Mouse (Mus musculus) embryonic facial prominence, embryonic 11.5 days (tissue): ENCODE results near the gene Bst2. TPM values are rescaled to one million over a fixed set of nuclear protein-coding genes. Genes with fewer than 3 reads are reported as not detected.
A peak's percentile ranks its signal among the peaks of the same experiment; 100 is the strongest.

ENCODE experiments used
- ATAC-seq: fragments of 200-750 bp; cut with Nextera tagmentation; replicated peaks from 2 replicates; pipeline ENCODE4 v1.8.0; 2017; ENCODE audit warnings: low read depth; ENCODE audit not compliant: insufficient number of reproducible peaks, low FRiP score, low TSS enrichment
- DNase-seq: peaks from one replicate; pipeline ENCODE4 v3.0.0-alpha.2; 2015; ENCODE audit warnings: low spot score
- H3K27ac ChIP-seq: fragments of 300-500 bp; sonication (generic); replicated peaks from 2 replicates; pipeline ENCODE4 v1.5.1; 2014; ENCODE audit warnings: mild to moderate bottlenecking, low read depth, low read length, control low read depth
- H3K27me3 ChIP-seq: fragments of 300-500 bp; sonication (generic); 2 replicates; pipeline ENCODE4 v1.6.1; 2014; ENCODE audit warnings: mild to moderate bottlenecking, low read length, moderate library complexity, mixed read lengths; ENCODE audit not compliant: control insufficient read depth, insufficient read depth
- H3K36me3 ChIP-seq: fragments of 300-500 bp; sonication (generic); replicated peaks from 2 replicates; pipeline ENCODE4 v1.6.1; 2014; ENCODE audit warnings: low read depth, mild to moderate bottlenecking, low read length, moderate library complexity, mixed read lengths; ENCODE audit not compliant: control insufficient read depth, insufficient read depth
- H3K4me1 ChIP-seq: fragments of 300-500 bp; sonication (generic); 2 replicates; pipeline ENCODE4 v1.6.1; 2014; ENCODE audit warnings: low read length, mixed read lengths; ENCODE audit not compliant: control insufficient read depth, insufficient read depth
- H3K4me2 ChIP-seq: fragments of 300-500 bp; sonication (generic); 2 replicates; pipeline ENCODE4 v1.6.1; 2014; ENCODE audit warnings: low read depth, mild to moderate bottlenecking, control low read depth, low read length, moderate library complexity
- H3K4me3 ChIP-seq: fragments of 300-500 bp; sonication (generic); 2 replicates; pipeline ENCODE4 v1.5.1; 2014; ENCODE audit warnings: low read depth, low read length, control low read depth
- H3K9ac ChIP-seq: fragments of 300-500 bp; sonication (generic); replicated peaks from 2 replicates; pipeline ENCODE4 v1.6.1; 2014; ENCODE audit warnings: mild to moderate bottlenecking, control low read depth, low read length
- H3K9me3 ChIP-seq: fragments of 300-500 bp; sonication (generic); replicated peaks from 2 replicates; pipeline ENCODE4 v1.6.1; 2016; ENCODE audit warnings: mild to moderate bottlenecking, low read length, inconsistent platforms, mixed read lengths; ENCODE audit not compliant: control insufficient read depth
- WGBS: fragments of 180-500 bp; shearing (Covaris S2); extraction: QIAGEN DNeasy Blood & Tissue Kit; methylation state at CpG from one replicate; pipeline ENCODE4 v1.1.7; 2014; 5-methylcytosine and 5-hydroxymethylcytosine counted together
- polyA plus RNA-seq: library from polyadenylated mRNA; unstranded; fragments of >200 nt; fragmentation: Nextera tagmentation; extraction: Ambion mirVana; gene quantifications from 2 replicates; pipeline ENCODE4 v1.2.1, GENCODE M21; 2014

The Bst2 gene
- polyA plus RNA-seq, 1 experiment from 2014 or later, result 4.3 TPM

- DNase-seq (no peak), ATAC-seq (no peak)
- H3K9me3 ChIP-seq, result no peaks in the 10 kb centered on the region
- 75% methylated on average over 9 of the region's 9 CpGs for WGBS
- no peak overlapping the region for H3K4me2 ChIP-seq
- no peak overlapping the region for H3K27ac ChIP-seq
- no peak overlapping the region for H3K9ac ChIP-seq
- H3K4me1 ChIP-seq, result no peaks in the 10 kb centered on the region; the same call in 1 of the 2 replicates
- no peaks in the 10 kb centered on the region for H3K36me3 ChIP-seq
- no peak overlapping the region for H3K4me3 ChIP-seq
- H3K27me3 ChIP-seq, result peaks cover 5% of the 10 kb centered on the region
These were observed 35.8 kb upstream of the Bst2 start for GRCm38 (mm10) chr8:71572847-71573633.

- H3K27me3 ChIP-seq, result peaks cover 5% of the 10 kb centered on the region
- DNase-seq (no peak), ATAC-seq (no peak)
- H3K4me2 ChIP-seq, result no peak overlapping the region
- no peak overlapping the region for H3K4me3 ChIP-seq
- H3K36me3 ChIP-seq, result no peaks in the 10 kb centered on the region
- WGBS, result 83% methylated on average over 2 of the region's 2 CpGs
- H3K9me3 ChIP-seq, result no peaks in the 10 kb centered on the region
- no peaks in the 10 kb centered on the region; the same call in 1 of the 2 replicates for H3K4me1 ChIP-seq
- H3K9ac ChIP-seq, result no peak overlapping the region
- no peak overlapping the region for H3K27ac ChIP-seq
These were observed 34.8 kb upstream of the Bst2 start for GRCm38 (mm10) chr8:71572077-71572476.

- H3K4me2 ChIP-seq, result peak overlapping the region; percentile 90
- H3K4me1 ChIP-seq, result no peaks in the 10 kb centered on the region; the same call in 1 of the 2 replicates
- peak overlapping the region; percentile 65 for H3K9ac ChIP-seq
- peaks cover 5% of the 10 kb centered on the region for H3K27me3 ChIP-seq
- H3K9me3 ChIP-seq, result no peaks in the 10 kb centered on the region
- ATAC-seq, result peak; percentile 85
- no peak overlapping the region; the same call in 1 of the 2 replicates for H3K27ac ChIP-seq
- DNase-seq, result peak; percentile 96
- peak overlapping the region; percentile 59 for H3K4me3 ChIP-seq
- H3K36me3 ChIP-seq, result no peaks in the 10 kb centered on the region
- 1% methylated on average over 41 of the region's 41 CpGs for WGBS
These were observed 33.2 kb upstream of the Bst2 start for GRCm38 (mm10) chr8:71570291-71570954.

GRCm38 (mm10) chr8:71569366-71570290 is 32.4 kb upstream of the Bst2 start:
- Histone ChIP-seq H3K27me3 (peaks cover 5% of the 10 kb centered on the region), H3K27ac (0 out of 2 replicates have a peak overlapping the region, but pooled peaks have one; percentile 1)
- under 1% methylated on average over 51 of the region's 51 CpGs for WGBS

GRCm38 (mm10) chr8:71568941-71569340 is 31.7 kb upstream of the Bst2 start:
- Histone ChIP-seq H3K9me3 (peaks cover 2% of the 10 kb centered on the region), H3K27me3 (peaks cover 5% of the 10 kb centered on the region), H3K4me1 (no peaks in the 10 kb centered on the region; the same call in 1 of the 2 replicates), H3K4me3 (peak overlapping the region; percentile 59), H3K36me3 (no peaks in the 10 kb centered on the region), H3K4me2 (peak overlapping the region; percentile 90), H3K27ac (no peak overlapping the region), H3K9ac (peak overlapping the region; percentile 1; the same call in 1 of the 2 replicates)
- 20% methylated on average over 6 of the region's 6 CpGs for WGBS
- DNase-seq (no peak), ATAC-seq (no peak)

More at GRCm38 (mm10) chr8:71569366-71570290, 32.4 kb upstream of the Bst2 start:
- Histone ChIP-seq H3K4me2 (peak overlapping the region; percentile 90), H3K36me3 (no peaks in the 10 kb centered on the region), H3K9me3 (no peaks in the 10 kb centered on the region), H3K9ac (peak overlapping the region; percentile 32), H3K4me3 (peak overlapping the region; percentile 59), H3K4me1 (no peaks in the 10 kb centered on the region; the same call in 1 of the 2 replicates)
- peak; percentile 74 for ATAC-seq
- DNase-seq, result peak; percentile 93

- 12% methylated on average over 13 of the region's 13 CpGs for WGBS
- ATAC-seq, result no peak
These were observed 31.2 kb upstream of the Bst2 start, which contains the start of gene Slc27a1 for GRCm38 (mm10) chr8:71568387-71568937. Gene Slc27a1, plus strand, starts transcription at chr8:71568882.

GRCm38 (mm10) chr8:71567587-71567986 is 30.3 kb upstream of the Bst2 start:
- 76% methylated on average over 7 of the region's 7 CpGs for WGBS

More at GRCm38 (mm10) chr8:71568387-71568937, 31.2 kb upstream of the Bst2 start, which contains the start of gene Slc27a1:
- H3K36me3 ChIP-seq, result no peaks in the 10 kb centered on the region
- no peaks in the 10 kb centered on the region; the same call in 1 of the 2 replicates for H3K4me1 ChIP-seq
- H3K4me3 ChIP-seq, result peak within 1 kb of the TSS; percentile 59
- peaks cover 5% of the 10 kb centered on the region for H3K27me3 ChIP-seq
- H3K9ac ChIP-seq, result peak within 1 kb of the TSS; percentile 32
- peak within 1 kb of the TSS; percentile 90 for H3K4me2 ChIP-seq
- no peak for DNase-seq
- peaks cover 3% of the 10 kb centered on the region for H3K9me3 ChIP-seq
- H3K27ac ChIP-seq, result 0 out of 2 replicates have a peak within 1 kb of the TSS, but pooled peaks have one; percentile 1

More at GRCm38 (mm10) chr8:71567587-71567986, 30.3 kb upstream of the Bst2 start:
- Histone ChIP-seq H3K4me1 (no peaks in the 10 kb centered on the region; the same call in 1 of the 2 replicates), H3K36me3 (no peaks in the 10 kb centered on the region), H3K4me3 (no peak overlapping the region), H3K9me3 (peaks cover 3% of the 10 kb centered on the region), H3K9ac (no peak overlapping the region), H3K27ac (no peak overlapping the region), H3K4me2 (no peak overlapping the region), H3K27me3 (peaks cover 9% of the 10 kb centered on the region)
- no peak for DNase-seq
- no peak for ATAC-seq
